ENCODE assay signal across 21 mouse cellular contexts in the genomic region with DNA sequence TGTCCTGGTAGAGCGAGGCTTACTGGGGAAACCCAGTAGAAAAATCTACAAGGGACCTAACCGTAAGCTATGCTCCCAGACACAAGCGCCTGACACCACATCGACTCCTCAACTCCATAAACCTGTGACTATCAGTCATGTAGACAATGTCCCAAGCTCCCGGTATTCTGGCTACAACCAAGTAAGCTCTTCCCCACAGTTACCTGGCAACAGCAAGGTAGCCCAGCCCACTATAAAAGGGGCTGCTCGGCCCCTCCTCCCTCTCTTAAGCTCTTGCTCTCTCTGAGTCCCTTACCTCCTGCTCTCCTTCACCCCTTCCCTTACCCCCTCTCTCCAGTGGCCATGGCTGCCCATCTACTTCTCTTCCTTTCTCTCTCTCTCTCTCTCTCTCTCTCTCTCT.
"Had no signal": no experiment of that assay in that cellular context is flagged by ENCODE, and none has a peak within 500 bp of the region (broad histone marks: within the 10 kb centered on the region; RNA-seq: fewer than 3 reads in every experiment).

No protein-coding gene starts in this region.

- H3K4me3 ChIP-seq: heart, adult 2 months; heart, embryonic 13.5 days; heart, embryonic 15.5 days; hindbrain, embryonic 10.5 days; hindbrain, embryonic 12.5 days; intestine, embryonic 15.5 days; layer of hippocampus, adult 2 months; limb, embryonic 13.5 days; limb, embryonic 15.5 days; liver, embryonic 12.5 days had no signal

- H3K9me3 ChIP-seq: heart, embryonic 13.5 days; heart, embryonic 15.5 days; hindbrain, embryonic 10.5 days; hindbrain, embryonic 12.5 days; intestine, embryonic 15.5 days; limb, embryonic 13.5 days; limb, embryonic 15.5 days; liver, embryonic 12.5 days had no signal

- H3K9ac ChIP-seq: heart, embryonic 13.5 days; heart, embryonic 15.5 days; hindbrain, embryonic 12.5 days; hindbrain, embryonic 14.5 days; intestine, embryonic 15.5 days; limb, embryonic 13.5 days; limb, embryonic 15.5 days; liver, embryonic 12.5 days; liver, embryonic 14.5 days had no signal

- DNase-seq: gastrocnemius, postnatal 14 days; gastrocnemius, postnatal 36 days; heart, adult 2 months; heart, postnatal 4 days; kidney, adult 18-20 months; kidney, adult 8-10 months; kidney, postnatal 10 days; kidney, postnatal 25 days; kidney, postnatal 4 days; layer of hippocampus, postnatal 36 days had no signal

- H3K27ac ChIP-seq: heart, adult 2 months; heart, embryonic 13.5 days; heart, embryonic 15.5 days; hindbrain, embryonic 10.5 days; hindbrain, embryonic 12.5 days; hindbrain, embryonic 14.5 days; intestine, embryonic 15.5 days; layer of hippocampus, adult 2 months; limb, embryonic 13.5 days; limb, embryonic 15.5 days; liver, embryonic 12.5 days; liver, embryonic 14.5 days had no signal

- H3K36me3 ChIP-seq: heart, embryonic 13.5 days; heart, embryonic 15.5 days; hindbrain, embryonic 10.5 days; hindbrain, embryonic 12.5 days; intestine, embryonic 15.5 days; limb, embryonic 13.5 days; limb, embryonic 15.5 days; liver, embryonic 12.5 days had no signal

- H3K4me1 ChIP-seq: heart, embryonic 13.5 days; heart, embryonic 15.5 days; hindbrain, embryonic 10.5 days; hindbrain, embryonic 12.5 days; intestine, embryonic 15.5 days; limb, embryonic 13.5 days; limb, embryonic 15.5 days; liver, embryonic 12.5 days had no signal
